Mouse (Mus musculus) Muller cell, postnatal 12 days (primary cell): Measurements from ENCODE around the gene Vmn1r48.
"Not testable (repeated sequence)": the region's sequence is repeated elsewhere in the genome, so short reads cannot be mapped to it uniquely, and the experiment has no call there.

Experiments
- DNase-seq: peaks from one replicate; pipeline ENCODE4 v3.0.0-alpha.2; 2015; ENCODE audit errors: inconsistent ontology term

The Vmn1r48 gene

GRCm38 (mm10) chr6:90036741-90037140 lies at the start of gene Vmn1r48:
Gene Vmn1r48 (minus strand): TSS chr6:90036841.
- not testable (repeated sequence) for DNase-seq

GRCm38 (mm10) chr6:90078406-90078805 lies 41.8 kb upstream of the Vmn1r48 start, which contains the start of gene Vmn1r49:
Gene Vmn1r49 (minus strand): TSS chr6:90078506.
- no peak for DNase-seq

- DNase-seq = not testable (repeated sequence)
Observed at GRCm38 (mm10) chr6:90015847-90016246, 20.8 kb downstream of the Vmn1r48 start, which contains the start of gene Vmn1r47. Gene Vmn1r47 (plus strand): TSS chr6:90016147.

GRCm38 (mm10) chr6:89985989-89986388 lies 50.7 kb downstream of the Vmn1r48 start:
- DNase-seq = peak; percentile 37
